Mouse (Mus musculus): Measurements from ENCODE around the gene Krtap4-1. TPM values are rescaled to one million over a fixed set of nuclear protein-coding genes. Genes with fewer than 3 reads are reported as not detected.
"Not testable (repeated sequence)": the region's sequence is repeated elsewhere in the genome, so short reads cannot be mapped to it uniquely, and the experiment has no call there.

The Krtap4-1 gene
- polyA plus RNA-seq, 1 experiment from 2014 or later, result not detected

GRCm38 (mm10) chr11:99609126-99609525 is 18.9 kb downstream of the Krtap4-1 start:
- ATAC-seq, result no peak
- 75% methylated on average over 1 of the region's 1 CpGs for WGBS

GRCm38 (mm10) chr11:99603208-99603607 is 24.8 kb downstream of the Krtap4-1 start, which contains the start of gene Gm11938:
Gene Gm11938 (minus strand): TSS chr11:99603308.
- ATAC-seq; H3K36me3 ChIP-seq (ENCODE audit: control insufficient read depth, insufficient read depth, low read length); H3K9me3 ChIP-seq (replicated peaks; ENCODE audit: control insufficient read depth, low read length, poor library complexity, severe bottlenecking); H3K4me1 ChIP-seq (ENCODE audit: control insufficient read depth, insufficient read depth, low read length); H3K27me3 ChIP-seq (ENCODE audit: control insufficient read depth, insufficient read depth, low read depth, low read length); H3K4me2 ChIP-seq (ENCODE audit: low read length); H3K9ac ChIP-seq (ENCODE audit: low read depth, low read length); H3K27ac ChIP-seq (ENCODE audit: low read length); H3K4me3 ChIP-seq (ENCODE audit: low read depth, low read length): not testable (repeated sequence)
- 85% methylated on average over 1 of the region's 1 CpGs for WGBS

More at GRCm38 (mm10) chr11:99609126-99609525, 18.9 kb downstream of the Krtap4-1 start:
- Histone ChIP-seq H3K4me1 (ENCODE audit: control insufficient read depth, insufficient read depth, low read length) (no peaks in the 10 kb centered on the region), H3K36me3 (ENCODE audit: control insufficient read depth, insufficient read depth, low read length) (no peaks in the 10 kb centered on the region), H3K9ac (ENCODE audit: low read depth, low read length) (no peak overlapping the region), H3K9me3 (replicated peaks; ENCODE audit: control insufficient read depth, low read length, poor library complexity, severe bottlenecking) (no peaks in the 10 kb centered on the region), H3K4me2 (ENCODE audit: low read length) (no peak overlapping the region), H3K27ac (ENCODE audit: low read length) (no peak overlapping the region), H3K4me3 (ENCODE audit: low read depth, low read length) (no peak overlapping the region), H3K27me3 (ENCODE audit: control insufficient read depth, insufficient read depth, low read depth, low read length) (no peaks in the 10 kb centered on the region)

- not testable (repeated sequence) for H3K4me1 ChIP-seq (ENCODE audit: control insufficient read depth, insufficient read depth, low read length); H3K9ac ChIP-seq (ENCODE audit: low read depth, low read length); H3K9me3 ChIP-seq (replicated peaks; ENCODE audit: control insufficient read depth, low read length, poor library complexity, severe bottlenecking); H3K4me2 ChIP-seq (ENCODE audit: low read length); ATAC-seq; H3K4me3 ChIP-seq (ENCODE audit: low read depth, low read length); H3K27me3 ChIP-seq (ENCODE audit: control insufficient read depth, insufficient read depth, low read depth, low read length); H3K27ac ChIP-seq (ENCODE audit: low read length); H3K36me3 ChIP-seq (ENCODE audit: control insufficient read depth, insufficient read depth, low read length)
- 76% methylated on average over 6 of the region's 6 CpGs for WGBS
Observed at GRCm38 (mm10) chr11:99597742-99598141, 30.3 kb downstream of the Krtap4-1 start, which contains the start of gene Krtap9-3. Gene Krtap9-3 (minus strand): TSS chr11:99598105.

GRCm38 (mm10) chr11:99590981-99591380 is 37.1 kb downstream of the Krtap4-1 start, which contains the start of gene Krtap1-3:
Gene Krtap1-3 (minus strand): TSS chr11:99591339.
- Histone ChIP-seq H3K4me1 (ENCODE audit: control insufficient read depth, insufficient read depth, low read length) (no peaks in the 10 kb centered on the region), H3K36me3 (ENCODE audit: control insufficient read depth, insufficient read depth, low read length) (no peaks in the 10 kb centered on the region), H3K9ac (ENCODE audit: low read depth, low read length) (no peak within 1 kb of the TSS), H3K4me2 (ENCODE audit: low read length) (no peak within 1 kb of the TSS), H3K27ac (ENCODE audit: low read length) (no peak within 1 kb of the TSS), H3K9me3 (replicated peaks; ENCODE audit: control insufficient read depth, low read length, poor library complexity, severe bottlenecking) (no peaks in the 10 kb centered on the region), H3K4me3 (ENCODE audit: low read depth, low read length) (no peak within 1 kb of the TSS), H3K27me3 (ENCODE audit: control insufficient read depth, insufficient read depth, low read depth, low read length) (no peaks in the 10 kb centered on the region)
- ATAC-seq, result no peak
- 92% methylated on average over 6 of the region's 6 CpGs for WGBS

- Histone ChIP-seq H3K4me1 (ENCODE audit: control insufficient read depth, insufficient read depth, low read length) (no peaks in the 10 kb centered on the region), H3K27ac (ENCODE audit: low read length) (no peak overlapping the region), H3K27me3 (ENCODE audit: control insufficient read depth, insufficient read depth, low read depth, low read length) (no peaks in the 10 kb centered on the region), H3K9ac (ENCODE audit: low read depth, low read length) (no peak overlapping the region), H3K4me2 (ENCODE audit: low read length) (no peak overlapping the region), H3K4me3 (ENCODE audit: low read depth, low read length) (no peak overlapping the region), H3K9me3 (replicated peaks; ENCODE audit: control insufficient read depth, low read length, poor library complexity, severe bottlenecking) (no peaks in the 10 kb centered on the region), H3K36me3 (ENCODE audit: control insufficient read depth, insufficient read depth, low read length) (no peaks in the 10 kb centered on the region)
- WGBS, result 90% methylated on average over 7 of the region's 7 CpGs
- ATAC-seq, result no peak
Observed at GRCm38 (mm10) chr11:99585096-99585495, 42.9 kb downstream of the Krtap4-1 start.

- Histone ChIP-seq H3K4me2 (ENCODE audit: low read length) (no peak within 1 kb of the TSS), H3K36me3 (ENCODE audit: control insufficient read depth, insufficient read depth, low read length) (no peaks in the 10 kb centered on the region), H3K9me3 (replicated peaks; ENCODE audit: control insufficient read depth, low read length, poor library complexity, severe bottlenecking) (no peaks in the 10 kb centered on the region), H3K4me1 (ENCODE audit: control insufficient read depth, insufficient read depth, low read length) (no peaks in the 10 kb centered on the region), H3K27ac (ENCODE audit: low read length) (no peak within 1 kb of the TSS), H3K9ac (ENCODE audit: low read depth, low read length) (no peak within 1 kb of the TSS), H3K27me3 (ENCODE audit: control insufficient read depth, insufficient read depth, low read depth, low read length) (no peaks in the 10 kb centered on the region), H3K4me3 (ENCODE audit: low read depth, low read length) (no peak within 1 kb of the TSS)
- ATAC-seq, result no peak
- WGBS, result 82% methylated on average over 5 of the region's 5 CpGs
Observed at GRCm38 (mm10) chr11:99583245-99583704, 44.8 kb downstream of the Krtap4-1 start, which contains the start of gene Krtap1-4. Gene Krtap1-4 (minus strand): TSS chr11:99583654.

- H3K9ac ChIP-seq (ENCODE audit: low read depth, low read length), result no peak overlapping the region
- no peak for ATAC-seq
- H3K27ac ChIP-seq (ENCODE audit: low read length), result no peak overlapping the region
- no peaks in the 10 kb centered on the region for H3K27me3 ChIP-seq (ENCODE audit: control insufficient read depth, insufficient read depth, low read depth, low read length)
- no peaks in the 10 kb centered on the region for H3K36me3 ChIP-seq (ENCODE audit: control insufficient read depth, insufficient read depth, low read length)
- no peaks in the 10 kb centered on the region for H3K9me3 ChIP-seq (replicated peaks; ENCODE audit: control insufficient read depth, low read length, poor library complexity, severe bottlenecking)
- no peaks in the 10 kb centered on the region for H3K4me1 ChIP-seq (ENCODE audit: control insufficient read depth, insufficient read depth, low read length)
- WGBS, result 85% methylated on average over 6 of the region's 6 CpGs
- H3K4me3 ChIP-seq (ENCODE audit: low read depth, low read length), result no peak overlapping the region
- H3K4me2 ChIP-seq (ENCODE audit: low read length), result no peak overlapping the region
Observed at GRCm38 (mm10) chr11:99581564-99581963, 46.5 kb downstream of the Krtap4-1 start.

- H3K9ac ChIP-seq (ENCODE audit: low read depth, low read length), result no peak overlapping the region
- no peaks in the 10 kb centered on the region for H3K36me3 ChIP-seq (ENCODE audit: control insufficient read depth, insufficient read depth, low read length)
- H3K4me3 ChIP-seq (ENCODE audit: low read depth, low read length), result no peak overlapping the region
- no peaks in the 10 kb centered on the region for H3K27me3 ChIP-seq (ENCODE audit: control insufficient read depth, insufficient read depth, low read depth, low read length)
- no peak overlapping the region for H3K27ac ChIP-seq (ENCODE audit: low read length)
- no peaks in the 10 kb centered on the region for H3K4me1 ChIP-seq (ENCODE audit: control insufficient read depth, insufficient read depth, low read length)
- no peak overlapping the region for H3K4me2 ChIP-seq (ENCODE audit: low read length)
- no peaks in the 10 kb centered on the region for H3K9me3 ChIP-seq (replicated peaks; ENCODE audit: control insufficient read depth, low read length, poor library complexity, severe bottlenecking)
- no peak for ATAC-seq
- 95% methylated on average over 5 of the region's 5 CpGs for WGBS
Observed at GRCm38 (mm10) chr11:99581051-99581450, 47.0 kb downstream of the Krtap4-1 start.

GRCm38 (mm10) chr11:99580636-99581035 is 47.4 kb downstream of the Krtap4-1 start, which contains the start of gene Krtap1-5:
Gene Krtap1-5 (minus strand): TSS chr11:99581016.
- ATAC-seq, result no peak
- H3K4me2 ChIP-seq (ENCODE audit: low read length), result no peak within 1 kb of the TSS
- H3K36me3 ChIP-seq (ENCODE audit: control insufficient read depth, insufficient read depth, low read length), result no peaks in the 10 kb centered on the region
- H3K27me3 ChIP-seq (ENCODE audit: control insufficient read depth, insufficient read depth, low read depth, low read length), result no peaks in the 10 kb centered on the region
- H3K4me3 ChIP-seq (ENCODE audit: low read depth, low read length), result no peak within 1 kb of the TSS
- H3K27ac ChIP-seq (ENCODE audit: low read length), result no peak within 1 kb of the TSS
- 85% methylated on average over 6 of the region's 6 CpGs for WGBS
- no peak within 1 kb of the TSS for H3K9ac ChIP-seq (ENCODE audit: low read depth, low read length)
- no peaks in the 10 kb centered on the region for H3K9me3 ChIP-seq (replicated peaks; ENCODE audit: control insufficient read depth, low read length, poor library complexity, severe bottlenecking)
- H3K4me1 ChIP-seq (ENCODE audit: control insufficient read depth, insufficient read depth, low read length), result no peaks in the 10 kb centered on the region
